27 mouse cellular contexts compared by ENCODE assay signal in the genomic region with DNA sequence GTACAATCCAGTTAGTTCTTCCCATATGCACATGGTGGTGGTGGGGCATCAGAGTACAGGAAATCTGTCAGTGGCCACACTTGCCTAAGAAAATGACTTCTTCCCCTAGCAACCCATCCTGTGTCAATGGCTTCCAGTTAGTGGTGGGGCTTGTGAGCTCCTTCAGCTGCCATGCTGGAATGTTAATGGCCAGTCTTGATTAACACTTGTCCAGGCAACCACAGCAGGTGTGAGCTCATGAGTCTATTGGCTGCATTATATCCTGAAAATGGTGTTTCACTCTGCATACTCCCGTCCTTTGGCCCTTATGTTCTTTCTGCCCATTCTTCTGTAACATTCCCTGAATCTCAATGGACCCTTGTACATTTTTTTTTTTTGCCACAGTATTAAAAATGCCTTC.
"Had no signal": no experiment of that assay in that cellular context is flagged by ENCODE, and none has a peak within 500 bp of the region (broad histone marks: within the 10 kb centered on the region; RNA-seq: fewer than 3 reads in every experiment).

No protein-coding gene starts in this region.

- H3K4me2 ChIP-seq: limb, embryonic 12.5 days; limb, embryonic 13.5 days; limb, embryonic 15.5 days; liver, embryonic 11.5 days; liver, embryonic 12.5 days; liver, embryonic 13.5 days; liver, embryonic 15.5 days; lung, embryonic 14.5 days; lung, embryonic 15.5 days; midbrain, embryonic 11.5 days; midbrain, embryonic 12.5 days; midbrain, embryonic 13.5 days; midbrain, embryonic 15.5 days; neural tube, embryonic 12.5 days had no signal

- H3K36me3 ChIP-seq: limb, embryonic 10.5 days; limb, embryonic 12.5 days; limb, embryonic 15.5 days; liver, embryonic 12.5 days; liver, embryonic 13.5 days; liver, embryonic 15.5 days; lung, embryonic 15.5 days; midbrain, embryonic 10.5 days; midbrain, embryonic 12.5 days; midbrain, embryonic 13.5 days; midbrain, embryonic 15.5 days; neural tube, embryonic 12.5 days had no signal

- H3K4me3 ChIP-seq: limb, embryonic 10.5 days; limb, embryonic 12.5 days; limb, embryonic 13.5 days; limb, embryonic 15.5 days; liver, embryonic 12.5 days; liver, embryonic 13.5 days; liver, embryonic 15.5 days; lung, embryonic 15.5 days; megakaryocyte, embryonic 14.5 days; midbrain, embryonic 10.5 days; midbrain, embryonic 12.5 days; midbrain, embryonic 13.5 days; midbrain, embryonic 15.5 days; neural tube, embryonic 12.5 days had no signal

- H3K27me3 ChIP-seq: limb, embryonic 12.5 days; limb, embryonic 13.5 days; limb, embryonic 15.5 days; liver, embryonic 12.5 days; liver, embryonic 13.5 days; liver, embryonic 15.5 days; lung, embryonic 15.5 days; megakaryocyte, embryonic 14.5 days; midbrain, embryonic 12.5 days; midbrain, embryonic 13.5 days; midbrain, embryonic 15.5 days; neural tube, embryonic 12.5 days had no signal

- DNase-seq: left cerebral cortex, postnatal 4 days; liver; liver, embryonic 13.5 days; liver, postnatal 0 days; lung, adult 18-20 months; lung, adult 2 months; lung, embryonic 14.5 days; lung, postnatal 10 days; lung, postnatal 14 days; lung, postnatal 36 days; lung, postnatal 4 days; midbrain, embryonic 14.5 days had no signal
